Mouse (Mus musculus) layer of hippocampus, adult 2 months (tissue): ENCODE measurements around the gene Ptms. TPM values are rescaled to one million over a fixed set of nuclear protein-coding genes. Genes with fewer than 3 reads are reported as not detected.

Source experiments
- DNase-seq, 2 experiments: peaks; one replicate each; pipeline ENCODE4 v3.0.0; 2022; ENCODE audit warnings: low spot score in 2 of 2
- H3K27ac ChIP-seq: fragments of 200-600 bp; 2 replicates; pipeline ENCODE4 v1.8.1; 2022
- H3K4me3 ChIP-seq: fragments of 200-600 bp; 2 replicates; pipeline ENCODE4 v1.8.1; 2022; ENCODE audit warnings: mild to moderate bottlenecking
- CTCF ChIP-seq: fragments of 200-600 bp; conservative IDR thresholded peaks from 2 replicates; pipeline ENCODE4 v1.8.1; 2022; ENCODE audit warnings: antibody characterized with exemption, mild to moderate bottlenecking, moderate library complexity
- total RNA-seq, 2 experiments: library from RNA; stranded (reverse); gene quantifications; 2 replicates each; pipeline ENCODE4 v1.2.3; 2021

The Ptms gene
- total RNA-seq, 2 experiments from 2014 or later: 991 to 1,057 TPM

- no peak for TF ChIP-seq CTCF
- no peak for DNase-seq
- H3K4me3 ChIP-seq: no peak overlapping the region
- no peak overlapping the region for H3K27ac ChIP-seq
Observed at GRCm38 (mm10) chr6:124890997-124891396, 28.9 kb downstream of the Ptms start.

- TF ChIP-seq CTCF: no peak
- DNase-seq: no peak
- no peak overlapping the region for H3K4me3 ChIP-seq
- H3K27ac ChIP-seq: no peak overlapping the region
Observed at GRCm38 (mm10) chr6:124888555-124889125, 31.3 kb downstream of the Ptms start.

GRCm38 (mm10) chr6:124887986-124888385 lies 31.9 kb downstream of the Ptms start, which contains the start of gene Cd4:
Gene Cd4, minus strand, starts transcription at chr6:124888221.
- no peak within 1 kb of the TSS for H3K27ac ChIP-seq
- no peak for DNase-seq
- TF ChIP-seq CTCF: no peak
- no peak within 1 kb of the TSS for H3K4me3 ChIP-seq

GRCm38 (mm10) chr6:124885956-124886381 lies 33.9 kb downstream of the Ptms start:
- TF ChIP-seq CTCF: no peak
- DNase-seq: no peak
- H3K27ac ChIP-seq: no peak overlapping the region
- H3K4me3 ChIP-seq: no peak overlapping the region

GRCm38 (mm10) chr6:124884714-124885500 lies 35.0 kb downstream of the Ptms start:
- DNase-seq: no peak
- TF ChIP-seq CTCF: no peak
- Histone ChIP-seq H3K4me3 (no peak overlapping the region), H3K27ac (no peak overlapping the region)

GRCm38 (mm10) chr6:124883351-124883750 lies 36.6 kb downstream of the Ptms start:
- no peak for TF ChIP-seq CTCF
- no peak overlapping the region for H3K4me3 ChIP-seq
- no peak for DNase-seq

GRCm38 (mm10) chr6:124881821-124882220 lies 38.1 kb downstream of the Ptms start:
- no peak overlapping the region for H3K27ac ChIP-seq
- no peak overlapping the region for H3K4me3 ChIP-seq
- no peak for TF ChIP-seq CTCF
- no peak for DNase-seq

More at GRCm38 (mm10) chr6:124883351-124883750, 36.6 kb downstream of the Ptms start:
- no peak overlapping the region for H3K27ac ChIP-seq

GRCm38 (mm10) chr6:124879390-124879789 lies 40.5 kb downstream of the Ptms start:
- no peak for TF ChIP-seq CTCF
- Histone ChIP-seq H3K4me3 (no peak overlapping the region), H3K27ac (no peak overlapping the region)
- DNase-seq: no peak

- TF ChIP-seq CTCF: no peak
- H3K4me3 ChIP-seq: no peak overlapping the region
- no peak overlapping the region for H3K27ac ChIP-seq
- no peak for DNase-seq
Observed at GRCm38 (mm10) chr6:124874348-124874747, 45.6 kb downstream of the Ptms start.

GRCm38 (mm10) chr6:124866560-124866959 lies 53.3 kb downstream of the Ptms start:
- no peak overlapping the region for H3K27ac ChIP-seq
- H3K4me3 ChIP-seq: no peak overlapping the region
- no peak for DNase-seq
- no peak for TF ChIP-seq CTCF

GRCm38 (mm10) chr6:124865766-124866362 lies 54.0 kb downstream of the Ptms start:
- no peak overlapping the region for H3K27ac ChIP-seq
- TF ChIP-seq CTCF: no peak
- no peak for DNase-seq
- H3K4me3 ChIP-seq: no peak overlapping the region

Other genes starting within 250 kb of the Ptms start
- gene Emg1, start 207.9 kb downstream of the Ptms start, total RNA-seq: 10 to 100 TPM; 58.0 to 58.7 TPM
- 100 to 1,000 TPM; 121 to 124 TPM for gene Phb2, start 207.8 kb downstream of the Ptms start, total RNA-seq
- 1 to 10 TPM; 5.5 to 6.6 TPM for gene Ptpn6, start 181.4 kb downstream of the Ptms start, total RNA-seq
- 100 to 1,000 TPM; 295 to 339 TPM for gene Grcc10, start 178.7 kb downstream of the Ptms start, total RNA-seq
- gene Gm45234, start 164.1 kb downstream of the Ptms start, total RNA-seq: not detected
- gene Atn1, start 163.6 kb downstream of the Ptms start, total RNA-seq: 100 to 1,000 TPM; 159 to 164 TPM
- gene Eno2, start 150.4 kb downstream of the Ptms start, total RNA-seq: 1,000 to 10,000 TPM in 1 of 2 experiments, 100 to 1,000 TPM in 1; 981 to 1,025 TPM
- gene Lrrc23, start 140.4 kb downstream of the Ptms start, total RNA-seq: 1 to 10 TPM; 1.4 to 1.6 TPM
- 1 to 10 TPM; 3.4 to 4.6 TPM for gene Spsb2, start 111.4 kb downstream of the Ptms start, total RNA-seq
- gene Tpi1, start 105.8 kb downstream of the Ptms start, total RNA-seq: 100 to 1,000 TPM; 713 to 768 TPM
- 100 to 1,000 TPM; 185 to 198 TPM for gene Usp5, start 90.6 kb downstream of the Ptms start, total RNA-seq
- gene Cdca3, start 90.6 kb downstream of the Ptms start, total RNA-seq: 1 to 10 TPM in 1 of 2 experiments, under 1 TPM in 1; 0.47 to 1.3 TPM
- gene Gnb3, start 79.8 kb downstream of the Ptms start, total RNA-seq: under 1 TPM in 1 of 2 experiments, not detected in 1; 0.20 TPM
- 10 to 100 TPM; 33.7 to 36.7 TPM for gene P3h3, start 62.4 kb downstream of the Ptms start, total RNA-seq
- gene Gpr162, start 56.1 kb downstream of the Ptms start, total RNA-seq: 100 to 1,000 TPM; 181 to 199 TPM
- under 1 TPM; 0.18 to 0.47 TPM for gene Cd4, start 31.9 kb downstream of the Ptms start, total RNA-seq
- 1 to 10 TPM; 1.3 to 1.7 TPM for gene Lag3, start 8.4 kb downstream of the Ptms start, total RNA-seq
- 100 to 1,000 TPM; 627 to 642 TPM for gene Mlf2, start 11.3 kb upstream of the Ptms start, total RNA-seq
- gene Cops7a, start 45.4 kb upstream of the Ptms start, total RNA-seq: 100 to 1,000 TPM; 136 to 151 TPM
- 100 to 1,000 TPM; 163 to 181 TPM for gene Pianp, start 76.6 kb upstream of the Ptms start, total RNA-seq
- 10 to 100 TPM; 50.0 to 50.9 TPM for gene Zfp384, start 89.0 kb upstream of the Ptms start, total RNA-seq
- gene Ing4, start 119.7 kb upstream of the Ptms start, total RNA-seq: 10 to 100 TPM; 60.1 to 63.2 TPM
- gene Acrbp, start 129.6 kb upstream of the Ptms start, total RNA-seq: 10 to 100 TPM; 15.9 to 19.2 TPM
- gene Lpar5, start 147.8 kb upstream of the Ptms start, total RNA-seq: 1 to 10 TPM in 1 of 2 experiments, under 1 TPM in 1; 0.61 to 1.1 TPM
- 100 to 1,000 TPM; 176 to 185 TPM for gene Chd4, start 175.9 kb upstream of the Ptms start, total RNA-seq
- 10 to 100 TPM; 30.8 to 31.7 TPM for gene Nop2, start 211.8 kb upstream of the Ptms start, total RNA-seq
- gene Iffo1, start 225.1 kb upstream of the Ptms start, total RNA-seq: 10 to 100 TPM; 69.9 to 71.9 TPM
- 1,000 to 10,000 TPM; 2,438 to 2,531 TPM for gene Gapdh, start 246.4 kb upstream of the Ptms start, total RNA-seq